Mouse (Mus musculus) stomach, embryonic 14.5 days (tissue): Measurements from ENCODE around the gene Olfr1020. TPM values are rescaled to one million over a fixed set of nuclear protein-coding genes. Genes with fewer than 3 reads are reported as not detected.

Experiments
- polyA plus RNA-seq: library from polyadenylated mRNA; unstranded; fragments of >200 nt; fragmentation: Nextera tagmentation; extraction: Ambion mirVana; gene quantifications from 2 replicates; pipeline ENCODE4 v1.2.1, GENCODE M21; 2014

Olfr1020 gene
- polyA plus RNA-seq, 1 experiment from 2014 or later: not detected

Other genes starting within 250 kb of the Olfr1020 start
- not detected in 2 replicates for gene Olfr1000, start 235.1 kb upstream of the Olfr1020 start, polyA plus RNA-seq
- not detected in 2 replicates for gene Olfr1002, start 196.3 kb upstream of the Olfr1020 start, polyA plus RNA-seq
- not detected in 2 replicates for gene Olfr154, start 182.6 kb upstream of the Olfr1020 start, polyA plus RNA-seq
- not detected in 2 replicates for gene Olfr1006, start 168.3 kb upstream of the Olfr1020 start, polyA plus RNA-seq
- gene Olfr1008, start 157.6 kb upstream of the Olfr1020 start, polyA plus RNA-seq: not detected in 2 replicates
- gene Olfr1009, start 131.6 kb upstream of the Olfr1020 start, polyA plus RNA-seq: not detected in 2 replicates
- not detected in 2 replicates for gene Olfr1012, start 84.3 kb upstream of the Olfr1020 start, polyA plus RNA-seq
- not detected in 2 replicates for gene Olfr1013, start 79.9 kb upstream of the Olfr1020 start, polyA plus RNA-seq
- gene Olfr1014, start 74.3 kb upstream of the Olfr1020 start, polyA plus RNA-seq: not detected in 2 replicates
- not detected in 2 replicates for gene Olfr1015, start 65.0 kb upstream of the Olfr1020 start, polyA plus RNA-seq
- gene Olfr1016, start 44.5 kb upstream of the Olfr1020 start, polyA plus RNA-seq: not detected in 2 replicates
- not detected in 2 replicates for gene Olfr1018, start 28.6 kb upstream of the Olfr1020 start, polyA plus RNA-seq
- gene Olfr1019, start 1.5 kb upstream of the Olfr1020 start, polyA plus RNA-seq: not detected in 2 replicates
- gene Olfr1022, start 21.6 kb downstream of the Olfr1020 start, polyA plus RNA-seq: not detected in 2 replicates
- not detected in 2 replicates for gene Olfr1023, start 38.6 kb downstream of the Olfr1020 start, polyA plus RNA-seq
- gene Olfr1024, start 58.0 kb downstream of the Olfr1020 start, polyA plus RNA-seq: not detected in 2 replicates
- not detected in 2 replicates for gene Olfr1025-ps1, start 68.2 kb downstream of the Olfr1020 start, polyA plus RNA-seq
- gene Olfr1026, start 74.5 kb downstream of the Olfr1020 start, polyA plus RNA-seq: not detected in 2 replicates
- gene Olfr1028, start 103.4 kb downstream of the Olfr1020 start, polyA plus RNA-seq: not detected in 2 replicates
- not detected in 2 replicates for gene Olfr1029, start 126.9 kb downstream of the Olfr1020 start, polyA plus RNA-seq
- not detected in 2 replicates for gene Olfr1030, start 132.2 kb downstream of the Olfr1020 start, polyA plus RNA-seq
- not detected in 2 replicates for gene Olfr1031, start 143.3 kb downstream of the Olfr1020 start, polyA plus RNA-seq
- gene Olfr1032, start 158.5 kb downstream of the Olfr1020 start, polyA plus RNA-seq: not detected in 2 replicates
- gene Olfr1033, start 173.6 kb downstream of the Olfr1020 start, polyA plus RNA-seq: 2.6 and 5.0 TPM in 2 replicates
- 0.07 TPM in 2 replicates for gene Olfr1034, start 198.8 kb downstream of the Olfr1020 start, polyA plus RNA-seq
- gene Olfr1036, start 227.0 kb downstream of the Olfr1020 start, polyA plus RNA-seq: not detected in 2 replicates
- gene Olfr1037, start 240.4 kb downstream of the Olfr1020 start, polyA plus RNA-seq: not detected in 2 replicates